Mouse (Mus musculus) layer of hippocampus, adult 8-10 months (tissue): ENCODE measurements around the gene Nr0b2. TPM values are rescaled to one million over a fixed set of nuclear protein-coding genes. Genes with fewer than 3 reads are reported as not detected.
A peak's percentile ranks its signal among the peaks of the same experiment; 100 is the strongest.
"Not testable (repeated sequence)": the region's sequence is repeated elsewhere in the genome, so short reads cannot be mapped to it uniquely, and the experiment has no call there.

ENCODE experiments used
- DNase-seq, 2 experiments: peaks; one replicate each; pipeline ENCODE4 v3.0.0; 2022; ENCODE audit warnings: low spot score in 2 of 2
- total RNA-seq, 4 experiments: library from RNA; stranded (reverse); gene quantifications; 2 replicates each; pipeline ENCODE4 v1.2.4; 2022

Nr0b2 gene
- total RNA-seq: not detected

GRCm38 (mm10) chr4:133552768-133553447, at the start of gene Nr0b2:
Gene Nr0b2, plus strand, starts transcription at chr4:133553376.
- DNase-seq: no peak

- no peak for DNase-seq
Measured at GRCm38 (mm10) chr4:133504300-133504699, 48.9 kb upstream of the Nr0b2 start.

- DNase-seq: no peak
Measured at GRCm38 (mm10) chr4:133504755-133505485, 48.3 kb upstream of the Nr0b2 start.

- DNase-seq: no peak
Measured at GRCm38 (mm10) chr4:133506573-133506972, 46.6 kb upstream of the Nr0b2 start.

GRCm38 (mm10) chr4:133508990-133509389, 44.2 kb upstream of the Nr0b2 start:
- peak; percentile 77 for DNase-seq

GRCm38 (mm10) chr4:133511050-133511449, 42.1 kb upstream of the Nr0b2 start:
- DNase-seq: no peak

GRCm38 (mm10) chr4:133512511-133512910, 40.7 kb upstream of the Nr0b2 start:
- not testable (repeated sequence) for DNase-seq

GRCm38 (mm10) chr4:133512972-133513371, 40.2 kb upstream of the Nr0b2 start:
- DNase-seq: peak in 1 of 2 experiments; percentile 82

GRCm38 (mm10) chr4:133518601-133519368, 34.4 kb upstream of the Nr0b2 start, which contains the start of gene Kdf1:
Gene Kdf1, plus strand, starts transcription at chr4:133518963.
- no peak for DNase-seq

- DNase-seq: no peak
Measured at GRCm38 (mm10) chr4:133519369-133519665, 33.9 kb upstream of the Nr0b2 start.

- no peak for DNase-seq
Measured at GRCm38 (mm10) chr4:133521502-133521901, 31.7 kb upstream of the Nr0b2 start.

GRCm38 (mm10) chr4:133527788-133528187, 25.4 kb upstream of the Nr0b2 start:
- no peak for DNase-seq

GRCm38 (mm10) chr4:133532777-133533176, 20.4 kb upstream of the Nr0b2 start:
- no peak for DNase-seq

GRCm38 (mm10) chr4:133536081-133536480, 17.1 kb upstream of the Nr0b2 start:
- no peak for DNase-seq

GRCm38 (mm10) chr4:133536652-133537051, 16.5 kb upstream of the Nr0b2 start:
- no peak for DNase-seq

GRCm38 (mm10) chr4:133545272-133546231, 7.6 kb upstream of the Nr0b2 start, which contains the start of gene Nudc:
Gene Nudc, minus strand, starts transcription at chr4:133545996.
- DNase-seq: peak; percentile 93 to 94

GRCm38 (mm10) chr4:133552029-133552428, 1.1 kb upstream of the Nr0b2 start:
- DNase-seq: no peak

- DNase-seq: no peak
Measured at GRCm38 (mm10) chr4:133553448-133554330, 513 bp downstream of the Nr0b2 start.

GRCm38 (mm10) chr4:133557041-133557717, 4.0 kb downstream of the Nr0b2 start:
- no peak for DNase-seq
